Mouse (Mus musculus) liver, embryonic 13.5 days (tissue): Measurements from ENCODE around the gene Rprm. TPM values are rescaled to one million over a fixed set of nuclear protein-coding genes. Genes with fewer than 3 reads are reported as not detected.

ENCODE experiments used
- ATAC-seq: fragments of 200-750 bp; cut with Nextera tagmentation; 2 replicates; pipeline ENCODE4 v1.8.0; 2017; ENCODE audit warnings: low read depth, mild to moderate bottlenecking, moderate number of reproducible peaks, moderate library complexity
- DNase-seq: peaks from one replicate; pipeline ENCODE4 v3.0.0; 2022
- H3K27ac ChIP-seq: fragments of 300-500 bp; sonication (generic); 2 replicates; pipeline ENCODE4 v1.5.1; 2015; ENCODE audit warnings: moderate library complexity, mild to moderate bottlenecking, inconsistent platforms
- H3K27me3 ChIP-seq: fragments of 300-500 bp; sonication (generic); 2 replicates; pipeline ENCODE4 v1.6.1; 2015; ENCODE audit warnings: mild to moderate bottlenecking, inconsistent platforms
- H3K36me3 ChIP-seq: fragments of 300-500 bp; sonication (generic); 2 replicates; pipeline ENCODE4 v1.6.1; 2015; ENCODE audit warnings: mild to moderate bottlenecking, inconsistent platforms
- H3K4me1 ChIP-seq: fragments of 300-500 bp; sonication (generic); replicated peaks from 2 replicates; pipeline ENCODE4 v1.6.1; 2015; ENCODE audit warnings: inconsistent platforms
- H3K4me2 ChIP-seq: fragments of 300-500 bp; sonication (generic); 2 replicates; pipeline ENCODE4 v1.6.1; 2015; ENCODE audit warnings: inconsistent platforms, mild to moderate bottlenecking, moderate library complexity
- H3K4me3 ChIP-seq: fragments of 300-500 bp; sonication (generic); replicated peaks from 2 replicates; pipeline ENCODE4 v1.5.1; 2015; ENCODE audit warnings: mild to moderate bottlenecking, inconsistent platforms
- H3K9ac ChIP-seq: fragments of 300-500 bp; sonication (generic); 2 replicates; pipeline ENCODE4 v1.6.1; 2015; ENCODE audit warnings: mild to moderate bottlenecking, inconsistent platforms
- H3K9me3 ChIP-seq: fragments of 300-500 bp; sonication (generic); replicated peaks from 2 replicates; pipeline ENCODE4 v1.6.1; 2016; ENCODE audit warnings: inconsistent platforms
- WGBS: fragments of 180-500 bp; shearing (Covaris S2); methylation state at CpG from one replicate; pipeline ENCODE4 v1.1.7; 2015; ENCODE audit not compliant: insufficient replicate concordance; 5-methylcytosine and 5-hydroxymethylcytosine counted together
- polyA plus RNA-seq: library from polyadenylated mRNA; unstranded; fragments of >200 nt; fragmentation: Nextera tagmentation; extraction: Ambion mirVana; gene quantifications from 2 replicates; pipeline ENCODE4 v1.2.1, GENCODE M21; 2015

Gene Rprm
- polyA plus RNA-seq, 1 experiment from 2014 or later, result 0.24 TPM

DNA sequence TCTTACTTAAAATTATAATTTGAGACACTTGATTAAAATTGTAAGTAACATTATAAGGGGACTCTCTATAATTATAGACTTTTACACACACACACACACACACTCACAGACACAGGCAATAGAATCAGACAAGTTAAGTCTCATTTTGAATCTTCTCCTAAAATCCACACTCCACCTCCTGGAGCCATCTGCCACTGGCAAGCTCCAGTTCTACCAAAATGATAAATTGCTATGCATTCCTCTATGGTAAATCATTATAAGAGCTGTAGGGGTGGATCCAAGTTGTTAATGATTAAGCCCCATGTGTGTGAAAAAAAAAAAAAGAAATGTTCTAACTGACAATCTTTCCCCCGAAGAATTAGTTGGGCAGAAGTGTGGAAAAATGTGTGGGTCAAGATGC is 13.8 kb downstream of the Rprm start:
- WGBS, result 57% methylated on average over 1 of the region's 1 CpGs
- Histone ChIP-seq H3K9me3 (no peaks in the 10 kb centered on the region), H3K4me1 (no peaks in the 10 kb centered on the region), H3K9ac (no peak overlapping the region), H3K4me3 (no peak overlapping the region), H3K27ac (no peak overlapping the region), H3K36me3 (no peaks in the 10 kb centered on the region), H3K4me2 (no peak overlapping the region), H3K27me3 (no peaks in the 10 kb centered on the region)
- ATAC-seq, result no peak
- no peak for DNase-seq

DNA sequence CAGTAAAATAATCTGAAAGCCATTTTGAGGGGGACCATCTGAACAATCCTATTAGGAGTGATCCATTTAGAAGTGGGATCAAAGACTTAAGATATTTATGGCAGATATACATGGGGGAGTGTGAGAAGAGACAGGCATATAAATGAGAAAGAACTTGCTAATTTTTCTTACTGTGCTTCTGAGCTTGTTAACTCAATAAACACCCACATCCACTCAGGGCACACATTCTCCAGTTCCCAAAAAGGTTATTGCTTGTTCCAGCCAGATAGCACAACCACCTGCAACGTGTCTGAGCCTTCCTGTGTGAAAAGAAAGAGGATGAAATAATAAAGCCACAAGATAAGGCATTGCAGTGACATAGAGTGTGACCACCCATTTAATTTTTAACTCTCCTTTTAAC is 22.9 kb downstream of the Rprm start:
- H3K4me1 ChIP-seq, result no peaks in the 10 kb centered on the region
- no peak overlapping the region for H3K4me3 ChIP-seq
- ATAC-seq, result no peak
- H3K4me2 ChIP-seq, result no peak overlapping the region
- H3K9me3 ChIP-seq, result no peaks in the 10 kb centered on the region
- WGBS, result 5% methylated on average over 1 of the region's 1 CpGs
- no peak for DNase-seq
- no peak overlapping the region for H3K27ac ChIP-seq
- H3K36me3 ChIP-seq, result no peaks in the 10 kb centered on the region
- H3K27me3 ChIP-seq, result no peaks in the 10 kb centered on the region
- H3K9ac ChIP-seq, result no peak overlapping the region

DNA sequence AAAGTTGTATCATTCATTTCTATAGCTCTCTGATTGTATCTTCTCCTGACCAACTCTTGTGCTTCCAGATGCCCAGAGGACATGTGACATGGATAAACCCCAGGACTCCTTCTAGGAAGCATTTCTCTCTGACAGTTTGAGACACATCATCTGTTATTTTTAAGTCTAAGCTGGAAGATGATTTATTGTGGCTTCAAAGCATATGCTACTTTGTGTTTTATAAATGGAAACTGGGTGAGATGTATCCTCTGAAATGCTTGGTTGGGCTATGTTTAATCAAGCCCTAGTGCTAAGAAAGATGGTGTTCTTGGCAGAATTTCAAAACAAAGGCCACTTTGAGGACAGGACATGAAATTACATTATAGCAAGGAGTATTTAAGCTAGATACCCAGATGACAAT is 24.3 kb downstream of the Rprm start:
- DNase-seq (no peak), ATAC-seq (no peak)
- H3K27me3 ChIP-seq, result no peaks in the 10 kb centered on the region
- H3K4me2 ChIP-seq, result no peak overlapping the region
- no peaks in the 10 kb centered on the region for H3K36me3 ChIP-seq
- H3K9ac ChIP-seq, result no peak overlapping the region
- no peak overlapping the region for H3K27ac ChIP-seq
- no peak overlapping the region for H3K4me3 ChIP-seq
- no peaks in the 10 kb centered on the region for H3K9me3 ChIP-seq
- no peaks in the 10 kb centered on the region for H3K4me1 ChIP-seq
